Mouse (Mus musculus) stomach, embryonic 15.5 days (tissue): ENCODE results near the gene AC161166.1. TPM values are rescaled to one million over a fixed set of nuclear protein-coding genes. Genes with fewer than 3 reads are reported as not detected.

Experiments
- ATAC-seq: fragments of 200-750 bp; cut with Nextera tagmentation; 2 replicates; pipeline ENCODE4 v1.8.0; 2017; ENCODE audit warnings: low read depth, moderate number of reproducible peaks, moderate TSS enrichment; ENCODE audit not compliant: insufficient read depth, low FRiP score
- H3K27ac ChIP-seq: fragments of 300-500 bp; sonication (generic); 2 replicates; pipeline ENCODE4 v1.5.1; 2015; ENCODE audit warnings: mild to moderate bottlenecking, inconsistent platforms
- H3K27me3 ChIP-seq: fragments of 300-500 bp; sonication (generic); replicated peaks from 2 replicates; pipeline ENCODE4 v1.6.1; 2015; ENCODE audit warnings: inconsistent platforms
- H3K36me3 ChIP-seq: fragments of 300-500 bp; sonication (generic); 2 replicates; pipeline ENCODE4 v1.6.1; 2015; ENCODE audit warnings: inconsistent platforms
- H3K4me1 ChIP-seq: fragments of 300-500 bp; sonication (generic); 2 replicates; pipeline ENCODE4 v1.6.1; 2015; ENCODE audit warnings: inconsistent platforms
- H3K4me2 ChIP-seq: fragments of 300-500 bp; sonication (generic); 2 replicates; pipeline ENCODE4 v1.6.1; 2015; ENCODE audit warnings: mild to moderate bottlenecking, inconsistent platforms
- H3K4me3 ChIP-seq: fragments of 300-500 bp; sonication (generic); replicated peaks from 2 replicates; pipeline ENCODE4 v1.5.1; 2015; ENCODE audit warnings: inconsistent platforms
- H3K9ac ChIP-seq: fragments of 300-500 bp; sonication (generic); 2 replicates; pipeline ENCODE4 v1.6.1; 2015; ENCODE audit warnings: inconsistent platforms
- H3K9me3 ChIP-seq: fragments of 300-500 bp; sonication (generic); 2 replicates; pipeline ENCODE4 v1.6.1; 2016; ENCODE audit warnings: inconsistent platforms
- WGBS: fragments of 180-500 bp; shearing (Covaris S2); methylation state at CpG from one replicate; pipeline ENCODE4 v1.1.7; 2015; 5-methylcytosine and 5-hydroxymethylcytosine counted together
- polyA plus RNA-seq: library from polyadenylated mRNA; unstranded; fragments of >200 nt; fragmentation: Nextera tagmentation; extraction: Ambion mirVana; gene quantifications from 2 replicates; pipeline ENCODE4 v1.2.1, GENCODE M21; 2015

The AC161166.1 gene
- polyA plus RNA-seq, 1 experiment from 2014 or later: 0.40 TPM

- H3K27me3 ChIP-seq: no peaks in the 10 kb centered on the region
- H3K36me3 ChIP-seq: peaks cover 19% of the 10 kb centered on the region
- no peak overlapping the region for H3K4me2 ChIP-seq
- WGBS: 87% methylated on average over 7 of the region's 7 CpGs
- H3K4me1 ChIP-seq: no peaks in the 10 kb centered on the region
- no peak overlapping the region for H3K4me3 ChIP-seq
- H3K9ac ChIP-seq: no peak overlapping the region
- ATAC-seq: no peak
- H3K27ac ChIP-seq: no peak overlapping the region
- no peaks in the 10 kb centered on the region for H3K9me3 ChIP-seq
Measured at GRCm38 (mm10) chr7:24470356-24470755, 41.9 kb downstream of the AC161166.1 start.

GRCm38 (mm10) chr7:24469126-24469525, 43.1 kb downstream of the AC161166.1 start:
- whole genome bisulfite sequencing: 88% methylated on average over 3 of the region's 3 CpGs
- ATAC-seq: no peak
- Histone ChIP-seq H3K27me3 (no peaks in the 10 kb centered on the region), H3K4me1 (no peaks in the 10 kb centered on the region), H3K9ac (no peak overlapping the region), H3K36me3 (peaks cover 13% of the 10 kb centered on the region), H3K4me2 (no peak overlapping the region), H3K9me3 (no peaks in the 10 kb centered on the region), H3K4me3 (no peak overlapping the region), H3K27ac (no peak overlapping the region)

- Histone ChIP-seq H3K27me3 (no peaks in the 10 kb centered on the region), H3K9ac (no peak overlapping the region), H3K27ac (no peak overlapping the region), H3K4me2 (no peak overlapping the region), H3K9me3 (no peaks in the 10 kb centered on the region), H3K4me1 (peaks cover 5% of the 10 kb centered on the region; the same call in 1 of the 2 replicates), H3K4me3 (no peak overlapping the region), H3K36me3 (peaks cover 13% of the 10 kb centered on the region)
- 76% methylated on average over 5 of the region's 5 CpGs for WGBS
- no peak for ATAC-seq
Measured at GRCm38 (mm10) chr7:24467886-24468285, 44.4 kb downstream of the AC161166.1 start.

- Histone ChIP-seq H3K9ac (no peak overlapping the region), H3K27me3 (no peaks in the 10 kb centered on the region), H3K9me3 (no peaks in the 10 kb centered on the region), H3K27ac (no peak overlapping the region), H3K4me1 (peaks cover 13% of the 10 kb centered on the region), H3K4me2 (no peak overlapping the region), H3K4me3 (no peak overlapping the region), H3K36me3 (peaks cover 8% of the 10 kb centered on the region; the same call in 1 of the 2 replicates)
- 90% methylated on average over 6 of the region's 6 CpGs for WGBS
- ATAC-seq: no peak
Measured at GRCm38 (mm10) chr7:24466835-24467234, 45.4 kb downstream of the AC161166.1 start.

- peak within 1 kb of the TSS; percentile 44 for H3K4me3 ChIP-seq
- no peak within 1 kb of the TSS for H3K9ac ChIP-seq
- no peaks in the 10 kb centered on the region for H3K27me3 ChIP-seq
- no peaks in the 10 kb centered on the region for H3K9me3 ChIP-seq
- peaks cover 8% of the 10 kb centered on the region; the same call in 1 of the 2 replicates for H3K36me3 ChIP-seq
- H3K4me1 ChIP-seq: peaks cover 27% of the 10 kb centered on the region
- H3K4me2 ChIP-seq: peak within 1 kb of the TSS; percentile 68
- 2% methylated on average over 27 of the region's 27 CpGs for WGBS
- peak; percentile 65; the same call in 1 of the 2 replicates for ATAC-seq
- H3K27ac ChIP-seq: peak within 1 kb of the TSS; percentile 84
Measured at GRCm38 (mm10) chr7:24462388-24463319, 49.6 kb downstream of the AC161166.1 start, which contains the start of gene Plaur. Plaur (plus strand) TSS chr7:24462484.

- no peaks in the 10 kb centered on the region for H3K27me3 ChIP-seq
- WGBS: 44% methylated on average over 14 of the region's 14 CpGs
- peak overlapping the region; percentile 84; the same call in 1 of the 2 replicates for H3K27ac ChIP-seq
- peaks cover 4% of the 10 kb centered on the region; the same call in 1 of the 2 replicates for H3K36me3 ChIP-seq
- no peaks in the 10 kb centered on the region for H3K9me3 ChIP-seq
- H3K4me3 ChIP-seq: no peak overlapping the region
- no peak for ATAC-seq
- H3K4me2 ChIP-seq: peak overlapping the region; percentile 68
- H3K4me1 ChIP-seq: peaks cover 27% of the 10 kb centered on the region
- no peak overlapping the region for H3K9ac ChIP-seq
Measured at GRCm38 (mm10) chr7:24461376-24462051, 50.7 kb downstream of the AC161166.1 start.

Other genes starting within 250 kb of the AC161166.1 start
- gene Zfp93, start 242.0 kb downstream of the AC161166.1 start, polyA plus RNA-seq: 7.2 and 7.4 TPM in 2 replicates
- gene Zfp61, start 211.2 kb downstream of the AC161166.1 start, polyA plus RNA-seq: 29.6 and 31.3 TPM in 2 replicates
- 9.3 and 11.1 TPM in 2 replicates for gene Zfp94, start 195.8 kb downstream of the AC161166.1 start, polyA plus RNA-seq
- gene Tescl, start 178.5 kb downstream of the AC161166.1 start, polyA plus RNA-seq: 0.15 TPM in 1 of 2 replicates, not detected in the other
- 0.26 and 3.0 TPM in 2 replicates for gene Lypd5, start 163.3 kb downstream of the AC161166.1 start, polyA plus RNA-seq
- gene Kcnn4, start 142.2 kb downstream of the AC161166.1 start, polyA plus RNA-seq: 7.1 and 14.4 TPM in 2 replicates
- gene Smg9, start 112.8 kb downstream of the AC161166.1 start, polyA plus RNA-seq: 20.9 and 23.7 TPM in 2 replicates
- gene Irgc1, start 60.2 kb downstream of the AC161166.1 start, polyA plus RNA-seq: not detected in 2 replicates
- 12.1 and 12.3 TPM in 2 replicates for gene Plaur, start 50.0 kb downstream of the AC161166.1 start, polyA plus RNA-seq
- 4.7 and 6.3 TPM in 2 replicates for gene Cadm4, start 30.4 kb downstream of the AC161166.1 start, polyA plus RNA-seq
- 38.1 TPM in 2 replicates for gene Zfp428, start 5.4 kb downstream of the AC161166.1 start, polyA plus RNA-seq
- gene Irgq, start 18.2 kb upstream of the AC161166.1 start, polyA plus RNA-seq: 7.6 and 8.2 TPM in 2 replicates
- gene Pinlyp, start 33.7 kb upstream of the AC161166.1 start, polyA plus RNA-seq: 1.9 and 6.8 TPM in 2 replicates
- gene Xrcc1, start 33.8 kb upstream of the AC161166.1 start, polyA plus RNA-seq: 96.1 and 100.0 TPM in 2 replicates
- gene Ethe1, start 75.1 kb upstream of the AC161166.1 start, polyA plus RNA-seq: 31.1 and 37.1 TPM in 2 replicates
- gene Zfp575, start 75.2 kb upstream of the AC161166.1 start, polyA plus RNA-seq: 4.3 and 5.0 TPM in 2 replicates
- gene Phldb3, start 98.3 kb upstream of the AC161166.1 start, polyA plus RNA-seq: 0.43 and 0.54 TPM in 2 replicates
- gene Lypd3, start 124.1 kb upstream of the AC161166.1 start, polyA plus RNA-seq: 22.6 and 42.2 TPM in 2 replicates
- 0.21 TPM in 1 of 2 replicates, not detected in the other for gene Tex101, start 164.2 kb upstream of the AC161166.1 start, polyA plus RNA-seq
- not detected in 2 replicates for gene BC049730, start 196.8 kb upstream of the AC161166.1 start, polyA plus RNA-seq
- gene Gm4763, start 214.5 kb upstream of the AC161166.1 start, polyA plus RNA-seq: not detected in 2 replicates
- 3.3 and 3.7 TPM in 2 replicates for gene Cd177, start 247.9 kb upstream of the AC161166.1 start, polyA plus RNA-seq